Mouse (Mus musculus): ENCODE measurements at regions not wholly inside any gene's neighbourhood (a gene's known extent, or its start where the extent isn't known, plus 50 kb on each side); places are given as distances from the start of the nearest gene placed in this dataset.

DNA sequence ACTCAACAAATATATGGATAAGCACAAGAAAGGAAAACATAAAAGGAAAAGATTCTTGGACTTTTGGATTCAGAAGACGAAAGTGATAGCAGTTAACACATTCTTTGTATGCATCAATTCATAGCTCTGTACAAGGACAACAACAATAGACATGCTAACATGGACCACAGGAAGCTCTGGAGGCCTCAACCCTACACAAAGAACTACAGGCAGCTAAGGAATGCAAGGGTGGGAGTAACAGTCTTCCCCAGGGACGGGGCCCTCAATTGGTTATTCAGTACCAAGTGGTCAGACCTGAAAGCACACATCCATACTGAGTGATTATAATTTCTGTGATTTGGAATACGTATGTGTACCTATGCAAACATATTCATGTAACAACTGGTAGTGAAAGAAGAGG is 75.8 kb upstream of the Fst start:
- H3K4me1 ChIP-seq (ENCODE audit: control insufficient read depth in 1 of 2, insufficient read depth in 2 of 2, low read length in 2 of 2) = no peaks in the 10 kb centered on the region
- DNase-seq (ENCODE audit: low read depth, low spot score) = no peak
- no peak for TF ChIP-seq CHD2 (IDR thresholded peaks at IDR 0.05; ENCODE audit: low read length)
- no peak for TF ChIP-seq MXI1 (IDR thresholded peaks at IDR 0.05; ENCODE audit: low read depth, low read length)
- TF ChIP-seq SMC3 (IDR thresholded peaks at IDR 0.05; ENCODE audit: low read depth, low read length) = no peak
- TF ChIP-seq CTCF (IDR thresholded peaks at IDR 0.05 in 2 of 3, conservative IDR thresholded peaks at IDR 0.05 in 1 of 3; ENCODE audit: control insufficient read depth in 1 of 3, insufficient read depth in 1 of 3, low read depth in 2 of 3, low read length in 3 of 3, poor library complexity in 1 of 3, severe bottlenecking in 1 of 3) = no peak
- TF ChIP-seq TCF12 (IDR thresholded peaks at IDR 0.05; ENCODE audit: low read depth, low read length) = no peak
- TF ChIP-seq POLR2AphosphoS2 (IDR thresholded peaks at IDR 0.05; ENCODE audit: low read length) = no peak
- TF ChIP-seq MYC (IDR thresholded peaks at IDR 0.05; ENCODE audit: low read depth, low read length) = no peak
- no peak for TF ChIP-seq GATA1 (IDR thresholded peaks at IDR 0.05; ENCODE audit: low read depth, low read length)
- no peak for TF ChIP-seq POLR2AphosphoS5 (IDR thresholded peaks at IDR 0.05; ENCODE audit: borderline replicate concordance, low read depth, low read length)
- TF ChIP-seq E2F4 (IDR thresholded peaks at IDR 0.05; ENCODE audit: borderline replicate concordance, low read depth, low read length) = no peak
- no peak for TF ChIP-seq GABPA (IDR thresholded peaks at IDR 0.05; ENCODE audit: low read depth, low read length)
- TF ChIP-seq TBP (IDR thresholded peaks at IDR 0.05; ENCODE audit: low read depth, low read length) = no peak

DNA sequence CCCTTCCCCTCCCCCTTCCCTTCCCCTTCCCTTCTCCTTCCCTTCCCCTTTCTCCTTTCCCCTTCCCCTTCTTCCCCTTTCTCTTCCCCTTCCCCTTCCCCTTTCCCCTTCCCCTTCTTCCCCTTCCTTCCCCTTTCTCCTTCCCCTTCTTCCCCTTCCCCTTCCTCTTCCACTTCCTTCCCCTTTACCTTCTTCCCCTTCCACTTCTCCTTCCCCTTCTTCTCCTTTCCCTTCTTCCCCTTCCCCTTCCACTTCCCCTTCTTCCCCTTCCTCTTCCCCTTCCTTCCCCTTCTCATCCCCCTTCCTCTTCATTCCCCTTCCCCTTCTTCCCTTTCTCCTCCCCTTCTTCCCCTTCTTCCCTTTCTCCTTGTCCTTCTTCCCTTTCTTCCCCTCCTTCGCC is 77.0 kb upstream of the Fst start:
- H3K4me1 ChIP-seq (ENCODE audit: control insufficient read depth in 1 of 2, insufficient read depth in 2 of 2, low read length in 2 of 2) = no peaks in the 10 kb centered on the region
- no peaks in the 10 kb centered on the region for H3K36me3 ChIP-seq (ENCODE audit: control insufficient read depth in 1 of 2, insufficient read depth in 2 of 2, low read length in 2 of 2)
- TF ChIP-seq POLR2AphosphoS5 (IDR thresholded peaks at IDR 0.05; ENCODE audit: borderline replicate concordance, low read depth, low read length) = no peak
- TF ChIP-seq SIN3A (IDR thresholded peaks at IDR 0.05; ENCODE audit: low read length) = no peak
- TF ChIP-seq MAZ (IDR thresholded peaks at IDR 0.05; ENCODE audit: low read depth, low read length) = no peak
- TF ChIP-seq HCFC1 (IDR thresholded peaks at IDR 0.05; ENCODE audit: low read depth, low read length) = no peak
- TF ChIP-seq BHLHE40 (IDR thresholded peaks at IDR 0.05; ENCODE audit: borderline replicate concordance, low read depth, low read length) = no peak
- no peak for TF ChIP-seq POLR2A (IDR thresholded peaks at IDR 0.05; ENCODE audit: control insufficient read depth in 1 of 2, insufficient read depth in 1 of 2, low read depth in 1 of 2, low read length in 2 of 2, poor library complexity in 1 of 2)
- TF ChIP-seq TAL1 (IDR thresholded peaks at IDR 0.05; ENCODE audit: low read length) = no peak
- no peak for TF ChIP-seq KAT2A (conservative IDR thresholded peaks at IDR 0.05; ENCODE audit: low read depth, low read length)
- no peak for TF ChIP-seq USF2 (IDR thresholded peaks at IDR 0.05; ENCODE audit: borderline replicate concordance in 1 of 2, insufficient read depth in 1 of 2, low read depth in 1 of 2, low read length in 2 of 2)
- no peak for TF ChIP-seq GATA1 (IDR thresholded peaks at IDR 0.05; ENCODE audit: low read depth, low read length)
- no peak for TF ChIP-seq NRF1 (IDR thresholded peaks at IDR 0.05; ENCODE audit: insufficient read depth, low read depth, low read length, poor library complexity, severe bottlenecking)
- no peak for TF ChIP-seq NELFE (IDR thresholded peaks at IDR 0.05; ENCODE audit: low read depth, low read length)
- TF ChIP-seq RCOR1 (IDR thresholded peaks at IDR 0.05; ENCODE audit: low read depth, low read length) = no peak
- TF ChIP-seq MYB (IDR thresholded peaks at IDR 0.05; ENCODE audit: low read depth, low read length) = no peak
- TF ChIP-seq ELF1 (IDR thresholded peaks at IDR 0.05; ENCODE audit: low read depth, low read length) = no peak
- TF ChIP-seq JUND (IDR thresholded peaks at IDR 0.05; ENCODE audit: low read depth, low read length) = no peak
- TF ChIP-seq ETS1 (IDR thresholded peaks at IDR 0.05; ENCODE audit: low read depth, low read length) = no peak
- H3K27ac ChIP-seq (ENCODE audit: control insufficient read depth, low read depth, low read length) = no peak overlapping the region
- H3K9me3 ChIP-seq (replicated peaks; ENCODE audit: insufficient read depth, low read length) = no peaks in the 10 kb centered on the region
- H3K9ac ChIP-seq (ENCODE audit: control insufficient read depth, low read depth, low read length, poor library complexity, severe bottlenecking) = no peak overlapping the region
- H3K4me3 ChIP-seq (ENCODE audit: control insufficient read depth in 1 of 2, insufficient read depth in 1 of 2, low read depth in 2 of 2, low read length in 2 of 2) = no peak overlapping the region
- no peak for DNase-seq (ENCODE audit: low read depth, low spot score)
- no peaks in the 10 kb centered on the region for H3K27me3 ChIP-seq (ENCODE audit: control insufficient read depth in 1 of 2, insufficient read depth in 2 of 2, low read length in 2 of 2)
- no peaks in the 10 kb centered on the region for H3K79me2 ChIP-seq (ENCODE audit: control insufficient read depth, insufficient read depth, low read length, poor library complexity)

More for the DNA sequence above, 75.8 kb upstream of the Fst start:
- Histone ChIP-seq H3K4me3 (ENCODE audit: control insufficient read depth in 1 of 2, insufficient read depth in 1 of 2, low read depth in 2 of 2, low read length in 2 of 2) (no peak overlapping the region), H3K27ac (ENCODE audit: control insufficient read depth, low read depth, low read length) (no peak overlapping the region), H3K79me2 (ENCODE audit: control insufficient read depth, insufficient read depth, low read length, poor library complexity) (no peaks in the 10 kb centered on the region), H3K36me3 (ENCODE audit: control insufficient read depth in 1 of 2, insufficient read depth in 2 of 2, low read length in 2 of 2) (no peaks in the 10 kb centered on the region), H3K9me3 (replicated peaks; ENCODE audit: insufficient read depth, low read length) (no peaks in the 10 kb centered on the region), H3K9ac (ENCODE audit: control insufficient read depth, low read depth, low read length, poor library complexity, severe bottlenecking) (no peak overlapping the region), H3K27me3 (ENCODE audit: control insufficient read depth in 1 of 2, insufficient read depth in 2 of 2, low read length in 2 of 2) (no peaks in the 10 kb centered on the region)

Data from MEL (cell line).